Mouse (Mus musculus) heart, adult 2 months (tissue): ENCODE results near the gene Cldn5.

Source experiments
- CTCF ChIP-seq: fragments of 200-600 bp; IDR thresholded peaks from 2 replicates; pipeline ENCODE4 v1.8.1; 2022; ENCODE audit warnings: antibody characterized with exemption, mild to moderate bottlenecking, moderate library complexity
- EP300 ChIP-seq: fragments of 200-500 bp; IDR thresholded peaks from 2 replicates; pipeline ENCODE4 v1.6.1; 2011; ENCODE audit warnings: low read depth, low read length, control low read depth; ENCODE audit not compliant: insufficient read depth
- POLR2A ChIP-seq: fragments of 200-500 bp; IDR thresholded peaks from 2 replicates; pipeline ENCODE4 v1.6.1; 2011; ENCODE audit warnings: mild to moderate bottlenecking, low read depth, low read length, control low read depth; ENCODE audit not compliant: insufficient read depth

DNA sequence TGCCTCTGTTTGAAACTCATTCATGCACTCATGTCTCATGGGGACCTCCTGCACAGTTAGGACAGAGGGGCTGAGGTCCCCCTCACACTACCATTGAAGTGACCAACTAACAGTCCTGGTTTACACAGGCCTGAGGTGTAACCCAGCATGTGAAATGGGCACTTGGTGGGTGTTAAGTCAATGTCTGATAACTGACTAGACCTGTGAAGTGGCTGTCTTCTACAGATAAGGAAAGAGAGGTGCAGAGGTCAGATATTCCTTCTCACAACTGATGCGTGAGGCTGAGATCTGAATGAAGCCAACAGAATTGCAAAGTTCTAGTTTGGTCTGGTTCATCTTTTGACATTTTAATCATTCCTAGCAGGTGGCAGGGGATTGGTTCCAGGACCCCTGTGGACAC is 8.8 kb downstream of the Cldn5 start:
- TF ChIP-seq POLR2A, result no peak
- no peak for TF ChIP-seq CTCF
- no peak for TF ChIP-seq EP300
